In the genomic region with DNA sequence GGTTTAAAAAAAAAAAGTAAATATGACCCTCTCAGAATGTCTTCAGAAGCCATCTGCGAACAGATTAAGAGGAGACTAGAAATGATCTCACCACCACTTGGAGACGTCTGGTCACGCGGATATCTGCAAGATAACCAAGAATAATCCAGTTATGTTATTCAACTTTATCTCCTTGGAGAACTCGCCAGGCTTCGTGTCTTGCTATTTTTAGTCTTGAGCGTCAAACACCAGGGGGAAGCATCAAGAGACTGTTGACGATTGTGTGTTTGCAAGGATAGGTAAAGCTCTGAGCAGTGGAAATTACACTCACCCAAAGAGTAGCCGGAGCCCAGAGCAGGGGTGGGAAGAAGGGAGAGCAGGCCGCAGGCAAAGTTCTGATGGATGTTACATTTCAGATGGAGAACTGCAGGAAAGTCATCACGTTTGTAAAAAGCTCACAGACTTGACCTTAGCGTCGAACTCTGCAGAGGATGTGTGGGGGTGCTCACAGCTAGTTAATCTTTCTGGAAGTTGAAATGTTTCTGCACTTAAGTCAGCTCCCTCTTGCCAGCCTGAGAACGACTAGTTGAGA, we compare ENCODE assay signal across 9 mouse cellular contexts. TPM values are rescaled to one million over a fixed set of nuclear protein-coding genes. Genes with fewer than 3 reads are reported as not detected.
DNase-seq lines count a peak whose midpoint lies in the region; ATAC-seq and TF ChIP-seq lines count a peak whose summit lies in the region.
"Had no signal": no experiment of that assay in that cellular context is flagged by ENCODE, and none has a peak within 500 bp of the region (broad histone marks: within the 10 kb centered on the region; RNA-seq: fewer than 3 reads in every experiment).

No protein-coding gene starts in this region.

- H3K4me1 ChIP-seq in neural tube, embryonic 13.5 days (replicated peaks), result peaks cover 28% of the 10 kb centered on the region
- H3K4me1 ChIP-seq in hindbrain, postnatal 0 days (ENCODE audit: insufficient read depth, low read length), result no peaks in the 10 kb centered on the region

- 81% methylated on average over 14 of the region's 14 CpGs for WGBS in neural tube, embryonic 13.5 days
- 41% methylated on average over 14 of the region's 14 CpGs for WGBS in hindbrain, postnatal 0 days

- peak overlapping the region; percentile 29; the same call in 1 of the 2 replicates for H3K27ac ChIP-seq in neural tube, embryonic 13.5 days (replicated peaks)
- peak overlapping the region; percentile 61 for H3K27ac ChIP-seq in hindbrain, postnatal 0 days

- ATAC-seq in neural tube, embryonic 13.5 days (ENCODE audit: low read depth), result no peak
- ATAC-seq in hindbrain, postnatal 0 days, result peak; percentile 6; the same call in 1 of the 2 replicates
- ATAC-seq in monocyte, adult 5-6 weeks (replicated peaks; ENCODE audit: insufficient number of reproducible peaks, low FRiP score, low TSS enrichment, poor library complexity, severe bottlenecking), result no peak

- H3K4me2 ChIP-seq in neural tube, embryonic 13.5 days, result no peak overlapping the region
- H3K4me2 ChIP-seq in hindbrain, postnatal 0 days (ENCODE audit: low read depth, low read length), result no peak overlapping the region

- H3K9me3 ChIP-seq in neural tube, embryonic 13.5 days, result no peaks in the 10 kb centered on the region
- H3K9me3 ChIP-seq in hindbrain, postnatal 0 days (ENCODE audit: low read length), result no peaks in the 10 kb centered on the region

- H3K36me3 ChIP-seq in neural tube, embryonic 13.5 days, result no peaks in the 10 kb centered on the region
- no peaks in the 10 kb centered on the region for H3K36me3 ChIP-seq in hindbrain, postnatal 0 days (ENCODE audit: insufficient read depth, low read length)

- TF ChIP-seq CTCF in hindbrain, postnatal 0 days (IDR thresholded peaks at IDR 0.05; ENCODE audit: low read depth), result no peak

- no peak overlapping the region for H3K4me3 ChIP-seq in neural tube, embryonic 13.5 days
- H3K4me3 ChIP-seq in hindbrain, postnatal 0 days (ENCODE audit: low read length), result no peak overlapping the region
- H3K4me3 ChIP-seq: erythroblast, embryonic 14.5 days had no signal

- peak; percentile 49 for DNase-seq in gastrocnemius, adult 18-20 months (ENCODE audit: low spot score)
- DNase-seq in gastrocnemius, postnatal 4 days (ENCODE audit: low spot score in 2 of 2), result no peak
- no peak for DNase-seq in neural tube, embryonic 10.5 days (ENCODE audit: extremely low spot score, low spot score)
- DNase-seq in hindbrain, postnatal 0 days (ENCODE audit: low spot score), result peak; percentile 49
- DNase-seq in telencephalon, adult 2 months (ENCODE audit: low read depth, low spot score), result peak; percentile 33
- DNase-seq in gastrocnemius, postnatal 36 days, result no peak

- no peaks in the 10 kb centered on the region for H3K27me3 ChIP-seq in neural tube, embryonic 13.5 days
- H3K27me3 ChIP-seq in hindbrain, postnatal 0 days (ENCODE audit: insufficient read depth, low read length), result no peaks in the 10 kb centered on the region

- H3K9ac ChIP-seq in neural tube, embryonic 13.5 days, result no peak overlapping the region
- H3K9ac ChIP-seq in hindbrain, postnatal 0 days (replicated peaks; ENCODE audit: low read length), result no peak overlapping the region

- intact Hi-C loops in gastrocnemius, postnatal 36 days (cut with DNase I), result no loop called here

RNA-seq across cellular contexts. Expression of a gene that starts 40.3 kb away (rescaled TPM):
- 100 to 1,000 TPM; 737 to 931 TPM for total RNA-seq in gastrocnemius, adult 18-20 months (2021)
- 100 to 1,000 TPM; 485 to 529 TPM for total RNA-seq in gastrocnemius, postnatal 4 days (2021)
- polyA plus RNA-seq in neural tube, embryonic 13.5 days (2015; fragmentation: Nextera tagmentation; extraction: Ambion mirVana), result 15.1 and 18.5 TPM in 2 replicates
- total RNA-seq in hindbrain, postnatal 0 days (2014; rRNA removed), result 23.6 and 28.8 TPM in 2 replicates
- polyA plus RNA-seq in hindbrain, postnatal 0 days (2015; fragmentation: Nextera tagmentation; extraction: Ambion mirVana), result 20.8 and 22.3 TPM in 2 replicates
- not detected in 3 replicates for total RNA-seq in monocyte, adult 5-6 weeks (2017)
- total RNA-seq in gastrocnemius, postnatal 36 days (2021), result 100 to 1,000 TPM; 579 to 670 TPM
- polyA plus RNA-seq: erythroblast, embryonic 14.5 days had no signal

Comparison
In these comparisons a context has a peak if more than half of its experiments do, and no peak if none do; other contexts are left out.
1. DNase-seq: peak in gastrocnemius, adult 18-20 months (single experiment), hindbrain, postnatal 0 days (single experiment) and telencephalon, adult 2 months (single experiment); none in gastrocnemius, postnatal 4 days (0 of 2), neural tube, embryonic 10.5 days (single experiment) and gastrocnemius, postnatal 36 days (0 of 2).
2. RNA of a gene that starts 40.3 kb away (total RNA-seq): 737 to 931 TPM in gastrocnemius, adult 18-20 months, 579 to 670 TPM in gastrocnemius, postnatal 36 days, 485 to 529 TPM in gastrocnemius, postnatal 4 days and 23.6 to 28.8 TPM in hindbrain, postnatal 0 days; not detected in monocyte, adult 5-6 weeks; every median in the first group is over 10 times any median in the second.